ENCODE assay signal across 11 mouse cellular contexts in the genomic region with DNA sequence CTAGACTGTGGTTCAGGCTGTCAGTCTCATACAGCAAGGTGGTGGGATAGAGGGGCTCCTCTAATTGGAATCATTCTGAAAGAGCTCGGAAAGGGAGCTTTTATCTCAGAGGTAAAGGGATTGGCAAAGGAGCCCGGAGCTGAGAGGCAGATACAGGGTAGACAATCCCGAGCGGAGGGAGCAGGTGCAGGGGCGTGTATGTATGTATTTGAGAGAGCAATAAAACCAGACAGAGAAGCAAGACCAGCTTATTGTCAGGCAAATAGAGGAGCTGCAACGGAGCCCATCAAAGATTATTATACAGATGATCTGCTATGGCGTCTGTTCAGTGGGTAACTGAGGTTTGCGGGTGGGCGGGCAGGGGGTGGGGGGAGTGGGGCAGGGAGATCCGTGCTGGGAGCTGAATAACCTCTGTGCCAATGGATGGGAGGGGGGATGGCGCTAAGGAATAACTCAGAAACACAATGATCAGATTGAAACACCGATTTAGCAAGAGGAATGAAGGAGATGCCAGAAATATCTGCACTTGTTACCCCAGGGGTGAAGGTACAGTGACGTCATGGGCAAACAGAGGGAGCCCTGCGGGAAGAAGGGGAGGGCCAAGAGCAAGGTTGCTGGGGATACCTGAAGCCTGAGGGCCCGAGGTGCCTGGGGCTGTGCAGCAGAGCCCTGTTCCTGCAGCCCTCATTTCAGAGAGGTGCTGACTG. TPM values are rescaled to one million over a fixed set of nuclear protein-coding genes. Genes with fewer than 3 reads are reported as not detected.
A peak's percentile ranks its signal among the peaks of the same experiment; 100 is the strongest.
DNase-seq lines count a peak whose midpoint lies in the region; ATAC-seq and TF ChIP-seq lines count a peak whose summit lies in the region.
"Had no signal": no experiment of that assay in that cellular context is flagged by ENCODE, and none has a peak within 500 bp of the region (broad histone marks: within the 10 kb centered on the region; RNA-seq: fewer than 3 reads in every experiment).

No protein-coding gene starts in this region.

- H3K4me2 ChIP-seq in hindbrain, embryonic 15.5 days: peak overlapping the region; percentile 47
- H3K4me2 ChIP-seq in neural tube, embryonic 13.5 days: peak overlapping the region; percentile 56

- WGBS in forebrain, embryonic 10.5 days: 31% methylated on average over 15 of the region's 15 CpGs
- WGBS in hindbrain, embryonic 15.5 days: 12% methylated on average over 15 of the region's 15 CpGs
- WGBS in neural tube, embryonic 13.5 days: 10% methylated on average over 15 of the region's 15 CpGs

- ATAC-seq in hindbrain, embryonic 15.5 days (ENCODE audit: low FRiP score, low read depth): peak; percentile 21; the same call in 1 of the 2 replicates
- ATAC-seq in neural tube, embryonic 13.5 days (ENCODE audit: low read depth): peak; percentile 71

- no peaks in the 10 kb centered on the region for H3K9me3 ChIP-seq in forebrain, embryonic 10.5 days
- no peaks in the 10 kb centered on the region for H3K9me3 ChIP-seq in hindbrain, embryonic 15.5 days
- H3K9me3 ChIP-seq in neural tube, embryonic 13.5 days: no peaks in the 10 kb centered on the region

- H3K27ac ChIP-seq in layer of hippocampus, adult 2 months: peak overlapping the region; percentile 88
- H3K27ac ChIP-seq in forebrain, embryonic 10.5 days: peak overlapping the region; percentile 78
- peak overlapping the region; percentile 70 for H3K27ac ChIP-seq in hindbrain, embryonic 15.5 days (replicated peaks)
- H3K27ac ChIP-seq in neural tube, embryonic 13.5 days (replicated peaks): peak overlapping the region; percentile 97

- peaks cover 79% of the 10 kb centered on the region for H3K4me1 ChIP-seq in forebrain, embryonic 10.5 days
- peaks cover 76% of the 10 kb centered on the region for H3K4me1 ChIP-seq in hindbrain, embryonic 15.5 days (replicated peaks)
- H3K4me1 ChIP-seq in neural tube, embryonic 13.5 days (replicated peaks): peaks cover 85% of the 10 kb centered on the region

- no peak for DNase-seq in layer of hippocampus, adult 2 months (ENCODE audit: low spot score in 2 of 2)
- no peak for DNase-seq in layer of hippocampus, adult 9-10 months (ENCODE audit: low spot score)
- DNase-seq in forebrain, embryonic 10.5 days (ENCODE audit: extremely low spot score, low spot score): no peak
- no peak for DNase-seq in spleen, postnatal 4 days (ENCODE audit: low spot score in 2 of 2)
- no peak for DNase-seq in right cerebral cortex, postnatal 25 days
- no peak for DNase-seq in adrenal gland, postnatal 14 days
- DNase-seq: thymus, adult 2 months had no signal

- peak overlapping the region; percentile 42 for H3K4me3 ChIP-seq in layer of hippocampus, adult 2 months
- peak overlapping the region; percentile 22 for H3K4me3 ChIP-seq in forebrain, embryonic 10.5 days
- 0 out of 2 replicates have a peak overlapping the region, but pooled peaks have one; percentile 0 for H3K4me3 ChIP-seq in hindbrain, embryonic 15.5 days
- peak overlapping the region; percentile 26 for H3K4me3 ChIP-seq in neural tube, embryonic 13.5 days

- no peaks in the 10 kb centered on the region for H3K36me3 ChIP-seq in forebrain, embryonic 10.5 days (replicated peaks)
- H3K36me3 ChIP-seq in hindbrain, embryonic 15.5 days: no peaks in the 10 kb centered on the region
- H3K36me3 ChIP-seq in neural tube, embryonic 13.5 days: no peaks in the 10 kb centered on the region

- TF ChIP-seq CTCF in layer of hippocampus, adult 2 months (conservative IDR thresholded peaks at IDR 0.05): no peak

- H3K27me3 ChIP-seq in forebrain, embryonic 10.5 days (ENCODE audit: poor library complexity, severe bottlenecking): peaks cover 55% of the 10 kb centered on the region
- H3K27me3 ChIP-seq in hindbrain, embryonic 15.5 days: no peaks in the 10 kb centered on the region
- H3K27me3 ChIP-seq in neural tube, embryonic 13.5 days: no peaks in the 10 kb centered on the region

- peak overlapping the region; percentile 16; the same call in 1 of the 2 replicates for H3K9ac ChIP-seq in hindbrain, embryonic 15.5 days
- peak overlapping the region; percentile 71 for H3K9ac ChIP-seq in neural tube, embryonic 13.5 days

RNA-seq across cellular contexts. Expression of a gene that starts 8.3 kb away (rescaled TPM):
- total RNA-seq in layer of hippocampus, adult 2 months (2021): 10 to 100 TPM; 74.0 to 75.2 TPM
- polyA plus RNA-seq in forebrain, embryonic 10.5 days (2016; fragmentation: Nextera tagmentation; extraction: Ambion mirVana): 9.1 and 9.6 TPM in 2 replicates
- polyA plus RNA-seq in hindbrain, embryonic 15.5 days (2015; fragmentation: Nextera tagmentation; extraction: Ambion mirVana): 21.2 and 21.6 TPM in 2 replicates
- polyA plus RNA-seq in neural tube, embryonic 13.5 days (2015; fragmentation: Nextera tagmentation; extraction: Ambion mirVana): 16.9 and 17.2 TPM in 2 replicates
- total RNA-seq in adrenal gland, postnatal 14 days (2021): 0.07 and 0.41 TPM in 2 replicates
- total RNA-seq: gastrocnemius, adult 8-10 months; heart, postnatal 36 days had no signal
